Mouse (Mus musculus) ovary, postnatal 14 days (tissue): ENCODE measurements around the gene Ttc32.
A peak's percentile ranks its signal among the peaks of the same experiment; 100 is the strongest.

Experiments used
- DNase-seq: peaks from one replicate; pipeline ENCODE4 v3.0.0; 2022; ENCODE audit warnings: low spot score

Ttc32 gene

DNA sequence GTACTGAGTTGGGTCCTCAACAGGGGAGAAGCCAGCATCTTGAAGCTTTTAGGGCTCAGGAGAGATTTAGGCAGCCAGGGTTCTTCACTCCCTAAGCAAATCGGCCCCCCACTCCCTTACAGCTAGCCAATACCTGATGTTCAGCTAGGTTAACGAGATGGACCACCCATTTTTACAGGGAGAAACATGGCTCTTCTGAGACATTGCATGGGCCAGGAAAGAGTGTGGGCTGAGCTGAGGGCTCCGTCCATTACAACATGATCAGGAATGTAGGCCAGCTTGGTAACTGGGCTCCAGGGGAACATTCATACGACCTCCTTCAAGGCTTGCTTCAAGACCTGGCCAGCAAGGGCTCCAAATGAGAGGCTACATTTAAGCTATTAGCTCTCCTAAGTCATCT is 16.9 kb downstream of the Ttc32 start:
- no peak for DNase-seq

DNA sequence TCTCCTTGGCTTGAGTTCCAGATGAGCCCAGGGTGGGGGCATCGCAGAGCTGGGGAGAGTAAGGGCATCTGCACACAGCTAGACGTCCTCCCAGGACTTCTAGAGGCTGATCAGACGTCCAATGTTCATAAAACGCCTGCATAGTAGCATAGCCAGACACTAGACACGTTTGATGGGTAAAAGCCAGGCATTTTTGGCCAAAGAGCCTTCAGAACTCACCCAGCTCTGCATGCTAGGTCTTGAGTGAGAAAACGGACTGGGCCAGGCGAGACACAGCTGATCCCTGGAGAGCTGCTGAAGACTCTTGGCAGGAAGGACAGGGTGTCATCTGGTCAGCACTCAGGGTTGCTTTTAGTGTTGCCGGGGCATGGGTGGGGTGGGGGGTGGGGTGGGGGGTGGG is 18.3 kb downstream of the Ttc32 start:
- no peak for DNase-seq

DNA sequence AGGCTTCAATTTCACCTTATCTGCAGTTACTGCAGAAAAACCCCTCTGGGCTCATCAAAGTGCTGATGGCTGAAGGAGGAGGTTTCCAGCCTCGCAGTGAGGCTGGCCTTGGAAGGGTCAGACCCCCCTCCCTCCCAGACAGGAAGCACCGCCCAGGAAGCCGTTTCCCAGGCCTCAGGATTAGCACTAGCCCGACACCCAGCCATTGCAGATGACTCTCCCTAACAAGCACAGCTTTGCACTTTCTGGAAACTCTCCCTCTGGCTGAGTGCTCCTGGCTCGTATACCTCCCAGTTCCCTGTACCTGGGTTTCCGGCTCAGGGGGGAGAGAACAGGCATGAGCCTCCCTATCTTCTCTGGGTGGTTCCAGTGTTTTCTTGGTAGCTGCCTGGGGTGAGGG is 21.0 kb downstream of the Ttc32 start:
- DNase-seq = no peak

DNA sequence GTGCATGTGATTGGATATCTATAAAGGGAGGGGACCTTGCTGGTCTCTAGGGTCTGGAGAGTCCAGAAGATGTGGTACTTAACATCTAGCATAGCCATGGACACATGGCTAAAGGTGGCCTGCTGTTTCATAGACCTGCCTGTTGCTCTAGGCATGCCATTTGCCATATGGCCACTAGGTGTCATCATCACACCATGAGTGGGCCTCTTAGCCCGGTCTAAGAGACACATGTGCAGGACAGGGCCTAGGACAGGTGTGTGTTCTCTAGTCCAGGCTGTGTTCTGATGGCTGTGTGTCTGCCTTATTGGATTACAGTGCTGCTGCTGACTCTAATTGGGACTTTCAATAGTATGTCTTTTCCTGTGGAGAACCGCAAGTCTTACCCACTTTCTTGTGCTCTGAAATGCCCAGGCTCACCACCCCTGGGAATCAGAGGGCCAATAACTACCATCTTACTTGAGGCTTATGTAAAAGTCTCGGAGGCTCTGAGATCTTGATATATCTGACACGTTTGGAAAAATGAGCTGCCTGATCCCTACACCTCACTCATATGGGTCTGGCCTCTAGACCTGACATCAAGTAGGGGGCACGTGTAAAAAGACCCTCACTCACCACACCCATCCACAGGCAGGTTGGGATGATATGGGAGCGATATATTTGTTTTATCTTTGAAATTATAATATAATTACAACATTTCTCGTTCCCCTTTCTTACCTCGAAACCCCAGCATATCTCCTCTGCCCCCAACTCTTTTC is 22.5 kb downstream of the Ttc32 start:
- peak; percentile 84 for DNase-seq

DNA sequence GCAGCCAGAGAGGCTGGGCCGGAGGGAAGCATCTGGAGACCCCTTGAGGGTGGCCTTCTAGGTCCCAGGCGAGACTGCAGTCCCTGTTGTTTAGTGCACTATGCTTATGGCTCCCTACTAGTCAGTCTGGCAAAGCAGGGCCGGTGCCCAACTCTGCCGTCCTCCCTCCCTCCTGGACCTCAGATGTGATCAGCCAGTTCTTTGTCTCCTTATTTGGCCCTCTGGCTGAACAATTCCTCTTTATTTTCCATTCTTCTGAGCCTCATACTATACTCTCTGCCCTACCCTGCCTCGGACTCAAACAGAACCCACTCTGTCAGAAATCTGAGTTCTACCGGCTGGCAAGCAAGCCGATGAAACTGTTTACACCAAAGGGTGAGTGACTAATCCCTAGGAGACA is 23.5 kb downstream of the Ttc32 start:
- DNase-seq = no peak

DNA sequence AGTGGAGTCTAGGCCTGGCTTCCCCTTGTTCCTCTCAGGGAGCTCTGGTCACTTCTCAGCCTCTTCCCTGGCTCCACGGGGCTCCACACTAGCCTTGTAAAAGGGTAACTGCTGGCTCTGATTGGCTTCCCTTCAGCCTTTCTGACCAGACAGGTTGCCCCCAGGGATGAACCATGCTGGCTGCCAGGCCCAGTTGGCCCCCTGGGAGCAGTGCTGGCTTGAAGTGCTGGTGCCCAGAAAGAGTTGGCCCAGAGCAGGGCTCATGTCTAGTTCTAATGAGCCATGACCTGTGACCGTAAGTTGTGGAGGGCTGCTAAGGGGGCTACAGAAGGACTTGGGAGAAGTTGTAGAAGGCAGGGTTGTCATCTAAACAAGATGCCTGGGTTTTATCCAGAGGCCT is 24.2 kb downstream of the Ttc32 start:
- DNase-seq = no peak

DNA sequence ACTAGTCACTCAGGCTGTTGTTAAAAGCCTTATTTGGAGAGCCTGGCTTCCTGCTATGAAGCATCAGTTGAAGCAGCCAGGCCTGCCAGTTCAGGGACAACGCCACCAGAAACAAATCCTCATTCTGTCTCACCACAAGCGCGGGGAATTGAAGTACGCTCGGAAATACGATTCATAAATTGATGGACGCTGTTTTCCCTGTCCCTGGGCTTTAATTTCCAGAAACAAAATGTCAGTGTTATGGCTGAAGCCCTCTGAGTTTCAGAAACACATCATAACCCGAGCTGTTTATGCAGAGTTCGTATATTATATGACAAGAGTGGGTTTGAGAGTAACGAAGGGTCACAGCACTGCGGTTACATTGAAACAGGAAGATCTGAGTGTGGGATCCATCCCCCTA is 25.5 kb downstream of the Ttc32 start:
- DNase-seq = no peak

DNA sequence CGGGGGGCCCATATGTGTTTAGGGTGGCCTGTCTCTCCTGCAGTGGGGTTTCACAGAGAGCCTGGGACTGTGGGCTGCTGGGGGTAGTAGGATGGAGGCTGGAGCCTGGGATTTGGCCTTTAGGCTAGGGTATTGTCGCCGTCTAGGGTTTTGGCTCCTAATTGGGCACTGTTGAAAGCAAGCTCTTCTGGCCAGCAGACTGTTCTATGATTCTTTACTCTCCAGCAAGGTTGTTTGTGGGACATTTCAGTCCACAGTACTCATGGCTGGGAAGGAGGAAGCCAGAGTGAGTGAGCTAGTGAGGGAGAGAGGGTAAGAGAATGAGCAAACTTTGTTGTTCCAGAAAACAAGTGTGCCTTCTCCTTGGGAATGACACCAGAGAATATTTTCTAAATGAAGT is 29.7 kb downstream of the Ttc32 start:
- DNase-seq = no peak

DNA sequence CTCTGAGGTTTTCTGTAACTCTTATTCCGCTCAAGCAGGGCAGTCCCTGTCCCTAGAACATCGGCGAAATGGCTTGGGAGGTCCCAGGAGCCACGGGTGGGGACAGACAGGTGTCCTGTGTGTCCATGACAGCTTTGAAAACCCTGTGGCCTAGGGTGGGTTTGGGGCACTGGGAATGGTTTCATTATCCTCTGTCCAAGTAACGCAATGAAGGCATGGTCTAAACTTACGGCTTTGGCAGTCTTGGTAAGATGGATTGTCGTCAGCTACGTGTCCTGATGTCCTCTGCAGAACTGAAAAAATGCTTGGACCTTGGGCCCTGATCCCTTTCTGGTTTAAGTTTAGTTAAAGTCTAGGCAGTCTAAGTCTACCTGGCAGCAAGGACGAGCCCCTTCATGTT is 30.2 kb downstream of the Ttc32 start:
- no peak for DNase-seq

DNA sequence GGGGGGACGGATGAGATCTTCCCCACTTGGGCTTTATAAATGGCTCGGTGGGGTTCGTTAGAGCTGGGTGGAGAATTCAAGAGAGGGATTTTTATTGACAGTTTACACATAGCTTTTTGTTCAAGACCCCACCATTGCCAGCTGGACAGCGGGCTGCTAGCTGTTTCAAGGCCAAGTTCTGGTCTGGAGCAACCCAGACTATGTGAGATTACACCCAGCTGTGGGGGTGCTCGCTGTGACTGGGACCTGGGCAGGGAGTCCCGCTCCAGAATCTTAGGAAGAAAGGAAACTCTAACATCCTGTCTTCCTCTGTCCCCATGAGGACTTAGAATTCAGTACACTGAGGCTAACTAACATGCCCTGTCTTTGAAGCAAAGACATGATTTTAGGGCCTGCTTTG is 33.8 kb downstream of the Ttc32 start:
- no peak for DNase-seq

DNA sequence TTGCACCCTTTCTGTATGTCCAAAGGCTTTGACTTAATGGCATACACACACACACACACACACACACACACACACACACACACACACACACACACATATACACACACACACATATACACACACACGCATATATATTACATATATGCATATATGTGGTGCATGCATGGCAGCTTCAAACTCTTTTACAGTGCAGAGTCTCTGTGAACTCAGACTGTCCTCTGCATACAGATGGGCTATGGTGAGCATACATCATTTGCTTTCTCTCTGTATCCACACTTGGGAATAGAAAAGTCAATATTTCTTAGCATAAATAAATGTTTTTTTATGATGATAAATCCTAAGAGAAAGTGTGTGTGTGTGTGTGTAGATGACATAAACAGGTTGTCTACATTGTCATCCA is 41.3 kb downstream of the Ttc32 start:
- DNase-seq = no peak

DNA sequence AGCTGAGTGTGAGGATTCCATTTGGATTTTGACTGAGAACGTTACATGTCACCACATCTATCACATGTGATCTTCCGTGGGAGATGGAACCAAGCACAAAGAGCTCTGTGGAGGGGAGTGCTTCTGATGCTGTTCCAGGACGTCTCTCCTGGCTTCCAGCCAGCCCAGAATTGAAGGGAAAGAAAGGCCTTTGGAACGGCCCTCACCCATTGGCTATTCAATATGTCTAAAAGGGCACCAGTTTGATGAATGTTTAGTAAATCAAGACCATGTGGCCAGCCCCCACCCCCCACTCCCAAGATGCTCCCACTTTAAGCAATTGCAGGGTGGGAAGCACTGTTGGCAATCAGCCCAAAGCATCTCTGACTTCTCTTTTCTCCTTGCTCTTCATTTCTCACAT is 41.7 kb downstream of the Ttc32 start:
- DNase-seq = no peak

DNA sequence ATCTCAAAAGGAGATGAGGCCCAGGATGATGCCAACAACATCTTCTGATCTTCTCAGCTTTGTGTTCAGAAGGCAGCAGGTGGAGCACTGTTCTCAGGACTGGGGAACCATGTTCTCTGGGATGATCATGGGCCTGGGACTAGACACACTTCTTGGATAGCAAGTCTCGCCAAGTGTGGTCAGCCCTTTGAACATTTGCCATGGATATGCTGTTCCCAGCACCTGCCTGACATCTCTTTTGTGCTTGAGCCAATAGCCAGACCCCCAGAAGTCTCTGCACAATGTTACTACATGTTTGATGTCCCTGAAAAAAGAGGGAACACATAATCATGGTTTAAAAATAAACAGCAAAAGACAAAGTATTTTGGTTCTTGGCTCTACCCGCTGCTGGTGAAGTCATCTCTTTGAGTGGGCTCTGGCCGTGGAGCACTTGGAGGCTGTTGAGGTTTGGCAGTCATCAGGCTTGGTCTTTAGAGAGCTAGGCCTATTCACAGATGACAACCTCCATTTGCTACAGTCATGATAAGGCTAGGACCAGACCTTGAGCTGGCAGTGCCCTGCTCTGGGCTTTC is 47.8 kb downstream of the Ttc32 start:
- no peak for DNase-seq

DNA sequence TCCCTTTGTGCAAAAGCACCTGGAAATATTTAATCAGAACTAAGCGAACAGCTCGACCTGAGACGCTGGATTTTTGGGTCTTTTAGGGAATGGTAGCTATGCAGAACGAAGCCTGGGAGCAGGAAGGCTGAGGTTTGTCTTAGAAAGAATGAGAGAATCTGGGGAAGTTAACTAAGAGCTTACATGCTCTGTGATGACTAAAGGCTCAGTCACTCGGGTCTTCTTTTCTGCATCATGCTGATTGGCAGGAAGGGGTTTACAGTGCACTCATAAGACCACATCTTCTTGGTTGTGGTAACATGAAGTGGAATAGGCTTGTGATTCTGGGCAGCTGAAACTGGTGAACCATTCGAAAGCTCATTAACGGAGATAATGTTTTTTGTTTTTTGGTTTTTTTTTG is 60.4 kb downstream of the Ttc32 start:
- DNase-seq = no peak
